Mouse (Mus musculus) activated CD4-positive, CD25-positive, alpha-beta regulatory T cell, adult 4 months (primary cell): ENCODE measurements around the gene Alg14. TPM values are rescaled to one million over a fixed set of nuclear protein-coding genes. Genes with fewer than 3 reads are reported as not detected.

Experiments used
- ATAC-seq: one replicate; pipeline ENCODE4 v1.8.0; 2017
- polyA plus RNA-seq, 2 experiments: library from polyadenylated mRNA; unstranded; fragments of 100-300 nt; shearing (Covaris generic); gene quantifications; one replicate each; pipeline ENCODE4 v1.2.1; 2017

Alg14 gene
- polyA plus RNA-seq, 2 experiments from 2014 or later = 13.7 to 21.5 TPM

DNA sequence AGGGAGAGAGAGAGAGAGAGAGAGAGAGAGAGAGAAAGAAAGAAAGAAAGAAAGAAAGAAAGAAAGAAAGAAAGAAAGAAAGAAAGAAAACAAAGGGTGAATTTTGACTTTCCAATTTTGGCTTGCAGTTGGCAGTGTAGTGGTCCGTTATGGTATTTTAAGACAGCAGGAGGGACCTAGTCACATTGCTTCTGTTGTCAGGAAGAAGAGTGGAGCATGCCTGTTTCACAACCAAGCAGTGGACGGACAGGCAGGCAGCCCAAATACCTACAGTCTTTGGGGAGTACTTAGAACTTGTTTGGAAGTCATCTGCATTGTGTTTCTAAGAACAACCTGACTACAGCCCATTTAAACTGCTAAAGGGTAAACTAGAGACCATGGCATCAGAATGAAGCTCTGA, 47.1 kb downstream of the Alg14 start:
- ATAC-seq = no peak

DNA sequence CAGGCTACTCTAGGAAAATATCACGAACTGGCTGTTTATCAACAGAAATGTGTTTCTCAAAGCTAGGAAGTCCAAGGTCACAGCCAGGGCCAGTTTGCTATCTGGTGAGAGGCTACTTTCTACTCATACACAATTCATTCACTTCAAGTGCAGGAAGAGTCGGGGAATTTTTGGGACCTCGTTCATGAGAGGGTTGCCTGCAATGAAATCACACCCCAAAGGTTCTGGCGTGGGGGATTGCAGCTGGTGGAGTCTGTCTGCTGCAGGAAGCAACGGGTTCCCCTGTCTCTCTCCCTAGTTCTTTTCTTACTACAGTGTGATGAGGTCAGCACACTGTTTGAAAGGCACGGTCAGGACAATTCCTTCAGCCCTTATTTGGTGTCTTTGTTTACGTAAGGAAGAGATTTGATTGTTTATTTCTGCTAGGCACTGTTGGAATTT, 48.8 kb downstream of the Alg14 start:
- no peak for ATAC-seq

DNA sequence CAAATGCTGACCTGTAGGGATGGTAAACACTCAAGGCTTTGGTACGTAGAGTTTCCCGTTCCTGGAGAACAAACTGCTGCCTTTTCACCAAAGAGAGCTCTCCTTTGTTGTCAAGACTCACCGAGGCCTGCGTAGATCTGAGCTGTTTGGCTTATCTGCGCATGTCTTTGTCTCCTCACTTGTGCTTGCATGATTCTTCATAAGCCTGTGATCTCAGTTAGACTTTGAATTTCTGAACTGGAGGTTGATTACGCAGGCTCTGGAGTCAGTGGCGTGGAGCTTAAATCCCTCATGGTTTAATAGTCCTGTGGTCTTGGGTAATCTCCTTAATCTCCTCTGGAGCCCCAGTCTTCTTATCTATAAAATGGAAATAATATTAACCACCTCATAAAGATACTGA, 51.7 kb downstream of the Alg14 start:
- no peak for ATAC-seq

DNA sequence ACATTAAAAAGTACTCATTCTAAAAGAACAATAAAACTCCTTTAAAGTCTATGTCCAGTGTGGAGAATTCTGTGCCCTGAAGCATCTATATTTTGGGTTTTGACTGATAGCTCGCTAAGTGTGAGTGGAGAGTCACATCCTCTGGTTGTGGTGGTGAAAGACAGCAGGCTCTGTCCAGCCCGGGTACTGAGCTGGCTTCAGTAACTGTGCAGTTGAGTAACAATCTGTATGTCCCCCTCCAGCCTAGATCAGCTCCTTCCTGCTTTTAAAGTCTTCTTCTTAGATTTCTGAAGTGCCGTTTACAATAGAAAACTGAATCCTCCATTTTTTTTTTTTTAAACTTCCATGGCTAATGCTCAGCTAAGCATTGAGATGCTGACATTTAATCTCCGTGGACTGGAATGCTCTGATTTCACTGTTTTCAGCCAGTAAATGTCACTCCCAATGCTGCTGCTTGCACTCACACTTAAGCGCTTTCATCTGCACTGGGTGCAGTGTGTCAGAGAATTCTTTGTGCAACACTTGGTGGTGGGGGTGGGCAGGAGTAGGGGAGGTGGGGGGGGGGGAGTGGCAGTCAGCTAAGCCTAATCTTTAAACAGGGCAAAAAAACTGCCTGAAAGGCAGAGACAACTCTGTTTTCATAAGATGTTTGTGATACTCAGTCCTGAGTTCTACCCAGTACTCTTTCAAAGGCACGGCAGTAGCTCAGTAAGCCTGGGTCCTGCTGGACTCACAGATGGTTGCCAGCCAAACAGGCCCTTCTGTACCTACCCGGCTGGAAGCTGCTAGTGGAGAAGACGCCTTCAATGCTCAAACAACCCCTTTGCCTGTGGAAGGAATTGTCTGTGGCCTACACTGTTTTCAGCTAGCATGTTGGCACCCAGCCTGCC, 52.7 kb downstream of the Alg14 start:
- ATAC-seq = no peak

DNA sequence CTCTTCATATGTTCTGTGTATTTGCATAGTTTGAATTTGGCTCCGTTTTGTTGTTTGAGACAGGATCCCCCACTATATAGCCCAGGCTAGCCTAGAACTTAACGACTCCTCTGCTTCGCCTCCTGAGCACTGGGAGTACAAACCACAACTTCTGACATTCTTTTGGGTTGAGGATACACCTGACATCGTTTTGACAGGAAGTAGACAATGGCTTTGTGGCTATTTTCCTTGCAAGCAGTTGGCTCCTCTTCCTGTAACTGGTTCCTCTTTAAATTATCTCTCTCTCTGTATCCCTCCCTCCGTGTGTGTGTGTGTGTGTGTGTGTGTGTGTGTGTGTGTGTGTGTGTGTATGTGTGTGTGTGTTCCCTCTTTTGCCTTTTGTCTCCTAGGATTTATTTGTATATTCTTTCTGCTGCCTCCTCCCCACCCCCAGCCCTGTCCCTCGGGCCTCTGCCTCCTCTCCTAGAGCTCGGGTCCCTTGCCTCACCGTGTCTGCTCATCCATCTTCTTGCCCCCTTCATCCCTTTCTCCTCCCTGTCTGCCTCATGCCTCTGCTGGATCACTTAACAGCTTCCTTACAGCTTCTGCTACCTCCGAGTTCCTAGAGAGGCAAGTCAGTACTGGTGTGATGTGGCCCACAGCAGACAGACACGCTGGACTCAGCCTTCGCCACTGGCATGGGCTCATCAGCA, 53.5 kb downstream of the Alg14 start:
- peak; percentile 54 for ATAC-seq

DNA sequence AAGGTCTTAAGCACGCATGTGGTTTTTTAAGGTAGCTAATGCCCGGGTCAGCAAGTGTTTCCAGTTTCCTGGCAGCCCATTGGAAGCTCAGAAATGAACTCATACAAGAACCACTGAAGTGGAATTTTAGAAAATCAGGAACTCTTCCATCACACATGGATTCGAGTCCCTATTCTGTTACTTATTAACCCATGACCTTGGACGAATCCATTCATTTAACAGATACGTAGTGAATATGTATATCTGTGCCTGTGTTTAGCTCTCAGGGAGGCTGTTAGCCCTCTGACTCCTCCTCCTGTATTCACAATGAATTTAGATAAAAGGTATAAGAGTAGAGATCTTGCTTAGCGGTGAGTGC, 54.0 kb downstream of the Alg14 start:
- ATAC-seq = no peak

DNA sequence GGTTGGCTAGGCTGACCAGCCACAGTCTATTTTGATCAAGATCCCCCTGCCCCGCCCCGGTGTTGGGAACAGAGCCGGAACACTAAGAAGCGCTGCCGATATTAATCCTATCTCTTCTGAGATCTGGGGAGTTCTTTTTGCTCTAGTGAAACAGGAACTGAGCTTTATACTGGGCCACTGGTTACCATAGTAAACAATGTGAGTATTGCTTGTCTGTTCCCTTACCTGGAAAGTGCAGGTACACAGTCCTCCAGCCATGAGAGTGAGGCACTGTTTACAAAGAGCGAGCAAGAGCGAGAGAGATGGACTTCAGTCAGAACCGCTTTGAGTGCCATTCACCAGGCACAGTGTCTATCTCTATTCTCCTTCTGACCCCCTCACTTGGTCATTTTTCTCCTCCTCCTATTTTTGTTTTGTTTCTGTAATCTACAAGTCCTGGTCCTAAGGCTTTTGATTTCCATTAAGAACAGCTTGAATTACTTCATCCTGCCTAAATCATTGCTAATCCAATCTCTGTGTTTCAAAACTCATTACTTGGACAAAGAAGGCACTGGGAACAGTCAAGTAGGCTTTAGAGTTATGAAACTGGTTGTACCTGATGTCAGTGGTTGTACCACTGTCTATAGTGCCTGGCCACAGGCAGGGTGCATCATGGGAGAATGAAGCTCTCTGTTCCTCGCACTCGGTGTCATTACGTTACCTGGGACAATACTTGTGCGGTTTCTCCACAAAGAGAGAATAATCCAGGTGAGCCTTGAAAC, 55.1 kb downstream of the Alg14 start:
- no peak for ATAC-seq

DNA sequence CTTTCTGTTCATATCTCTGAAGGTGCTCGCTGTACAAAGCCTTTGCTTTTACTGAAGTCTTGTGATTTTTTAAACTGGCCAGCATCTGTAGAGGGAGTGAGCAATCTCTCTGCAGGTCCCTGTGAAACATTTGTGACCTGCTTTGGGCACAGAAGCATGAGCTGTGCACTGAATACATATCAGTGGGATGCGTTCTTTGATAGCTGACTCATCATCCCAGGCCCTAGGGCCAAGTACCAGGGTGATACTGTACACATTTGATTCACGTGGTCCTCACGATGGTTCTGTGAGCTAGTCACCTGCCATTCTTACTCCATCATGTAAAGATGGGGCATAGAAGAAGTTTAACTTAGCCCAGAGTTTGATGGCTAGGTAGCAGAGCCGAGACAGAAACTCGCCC, 57.2 kb downstream of the Alg14 start:
- ATAC-seq = no peak

DNA sequence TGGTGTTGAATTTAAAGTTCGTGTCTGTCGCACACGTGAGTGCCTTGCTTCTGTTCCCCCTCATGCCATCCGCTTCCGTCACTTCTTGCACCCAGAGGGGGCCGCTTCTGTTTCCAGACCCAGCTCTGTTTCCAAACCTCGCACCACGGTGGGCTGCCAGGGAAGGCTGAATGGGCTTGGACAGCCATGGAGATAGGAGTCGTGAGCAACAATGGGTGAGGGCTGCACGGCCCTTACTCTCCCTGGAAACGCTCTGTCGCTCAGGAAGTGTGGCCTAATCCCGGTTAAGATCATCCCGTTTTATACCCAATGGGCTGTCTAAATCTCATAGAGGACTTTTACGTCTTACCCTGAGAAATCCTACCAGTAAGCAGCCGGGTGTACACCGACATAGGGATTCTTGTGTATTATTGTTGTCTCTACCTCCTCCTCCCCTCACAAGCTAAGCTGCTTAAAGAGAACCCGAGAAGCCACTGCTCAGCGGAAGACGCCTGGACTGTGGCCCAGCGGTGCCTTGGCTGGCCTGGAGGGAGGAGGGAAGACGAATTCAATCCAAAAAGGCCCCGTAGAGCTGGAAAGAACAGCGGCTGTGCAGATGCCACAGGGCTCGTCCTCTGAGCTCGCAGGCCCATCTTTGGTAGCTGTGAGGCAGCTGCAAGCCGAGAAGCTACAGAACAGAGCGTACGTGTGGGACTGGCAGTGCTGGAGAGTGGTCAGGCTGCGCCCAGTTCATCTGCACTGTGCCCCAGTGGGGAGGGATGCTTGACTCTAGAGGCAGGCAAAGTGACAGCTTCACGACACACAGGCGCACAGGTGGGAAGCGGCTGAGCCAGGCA, 58.0 kb downstream of the Alg14 start:
- no peak for ATAC-seq

DNA sequence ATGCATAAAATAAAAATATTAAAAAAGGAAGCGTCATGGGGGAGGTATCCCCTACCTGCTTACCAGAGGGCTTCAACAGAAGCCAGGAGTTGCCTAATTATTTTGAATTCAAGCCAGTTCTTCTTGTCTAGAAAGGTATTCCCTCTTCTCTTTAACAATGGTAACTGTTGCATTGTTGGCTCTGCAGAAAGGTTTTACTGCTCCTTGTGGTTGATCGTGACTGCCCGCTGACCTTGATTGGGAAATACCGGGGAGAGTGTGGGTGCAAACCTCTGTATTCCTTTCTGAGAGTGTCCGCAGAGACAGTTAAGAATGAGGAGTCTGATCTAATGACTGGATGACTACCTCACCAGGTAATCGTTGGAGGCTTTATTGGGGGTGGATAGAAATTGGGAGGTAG, 59.7 kb downstream of the Alg14 start:
- no peak for ATAC-seq

DNA sequence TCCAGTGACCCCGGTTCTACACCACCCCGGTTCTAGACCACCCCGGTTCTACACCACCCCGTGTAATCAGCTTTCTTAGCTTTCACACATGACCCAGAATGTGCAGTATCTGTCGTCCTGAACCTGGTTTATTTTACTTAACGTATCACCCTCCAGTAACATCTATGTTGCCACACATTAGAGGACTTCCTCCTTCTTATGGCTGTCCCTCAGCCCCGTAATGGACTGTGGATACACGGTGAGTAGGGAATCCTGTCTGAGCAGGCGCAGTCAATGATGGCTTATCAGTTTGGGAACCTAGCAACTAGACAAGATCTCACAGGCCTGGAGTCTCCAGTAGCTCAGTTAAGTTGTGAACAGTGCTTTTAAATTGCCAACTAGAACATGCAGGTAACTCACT, 62.7 kb downstream of the Alg14 start:
- no peak for ATAC-seq

DNA sequence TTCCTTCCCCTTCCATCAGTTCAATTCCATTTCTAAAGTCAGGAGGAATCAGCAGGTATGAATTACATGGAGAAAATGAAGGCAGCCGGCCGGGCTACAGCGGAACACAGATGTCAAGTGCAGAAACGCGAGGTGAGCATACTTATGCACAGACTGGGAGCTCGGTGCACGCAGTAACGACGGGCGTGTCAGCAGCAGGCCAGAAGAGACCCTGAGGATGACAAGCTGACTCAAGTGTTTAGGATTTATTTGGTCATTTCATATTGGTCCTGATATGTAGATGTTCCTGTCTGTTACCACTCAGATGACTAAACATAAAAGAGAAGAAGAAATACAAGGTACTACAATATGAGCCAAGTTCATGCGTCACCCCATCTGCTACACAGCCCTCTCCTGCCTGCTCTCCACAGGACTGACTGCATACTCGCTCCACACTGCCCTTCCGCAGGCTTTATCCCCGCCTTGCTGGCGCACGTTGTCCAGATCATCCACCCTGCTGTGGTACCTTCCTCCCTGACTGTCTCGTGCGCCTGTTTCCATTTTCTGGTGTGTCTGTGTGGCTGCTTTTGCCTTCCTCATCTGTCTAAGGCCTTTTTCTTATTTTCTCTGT, 63.4 kb downstream of the Alg14 start:
- no peak for ATAC-seq

DNA sequence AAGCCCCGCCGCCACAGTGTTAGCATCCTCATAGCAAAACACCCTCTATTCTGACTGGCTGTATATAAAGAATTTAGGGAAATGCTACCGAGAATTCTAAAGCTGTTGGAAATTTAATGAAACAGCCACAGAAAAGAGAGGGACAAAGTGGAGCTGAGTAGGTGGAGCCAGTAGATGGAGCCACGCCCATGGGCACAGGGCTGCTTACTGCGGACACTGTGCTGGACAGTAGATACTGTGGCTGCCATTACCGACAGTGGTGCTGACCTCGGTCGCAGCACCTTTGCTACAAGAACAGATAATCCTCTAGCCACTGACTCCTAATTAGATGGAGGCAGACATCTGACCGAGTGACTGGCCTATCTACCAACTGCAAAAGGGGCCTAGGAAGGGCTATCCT, 64.0 kb downstream of the Alg14 start:
- ATAC-seq = no peak

DNA sequence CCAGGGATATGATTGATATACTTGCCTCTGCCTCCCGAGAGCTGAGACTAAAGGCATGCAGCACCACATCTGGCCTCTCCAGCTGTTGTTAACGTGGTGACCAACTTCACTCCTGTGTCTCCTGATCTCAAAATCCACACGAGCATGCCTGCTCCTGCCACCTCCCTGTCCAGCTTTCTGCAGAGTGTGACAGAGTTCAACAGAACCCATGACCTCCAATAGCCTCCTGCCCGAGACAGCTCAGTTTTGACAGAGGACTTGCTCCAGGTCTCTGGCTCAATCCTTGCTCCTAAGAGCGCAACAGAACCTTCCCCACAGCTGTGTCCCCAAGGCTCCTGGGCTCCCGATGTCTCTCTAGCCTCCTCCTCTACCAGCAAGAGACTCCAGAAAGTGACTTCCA, 64.5 kb downstream of the Alg14 start:
- no peak for ATAC-seq

DNA sequence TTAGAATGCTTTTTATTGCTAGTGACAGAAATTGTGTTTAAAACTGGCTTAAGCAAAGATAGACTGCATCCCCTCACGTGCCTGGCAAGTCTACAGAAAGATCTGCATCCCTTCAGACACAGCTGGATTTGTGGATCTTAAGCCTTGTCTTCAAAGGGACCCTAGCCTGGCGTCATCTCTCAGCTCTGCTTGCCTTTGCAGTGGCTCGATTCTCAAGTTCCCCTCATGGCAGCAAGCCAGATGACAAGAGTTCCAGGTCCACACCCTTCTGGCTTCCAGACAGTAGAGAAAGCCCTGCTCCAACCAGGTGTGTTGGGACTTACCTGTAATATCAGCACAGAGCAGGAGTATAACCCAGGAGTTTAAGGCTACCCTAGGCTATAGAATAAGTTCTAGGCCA, 65.5 kb downstream of the Alg14 start:
- no peak for ATAC-seq

DNA sequence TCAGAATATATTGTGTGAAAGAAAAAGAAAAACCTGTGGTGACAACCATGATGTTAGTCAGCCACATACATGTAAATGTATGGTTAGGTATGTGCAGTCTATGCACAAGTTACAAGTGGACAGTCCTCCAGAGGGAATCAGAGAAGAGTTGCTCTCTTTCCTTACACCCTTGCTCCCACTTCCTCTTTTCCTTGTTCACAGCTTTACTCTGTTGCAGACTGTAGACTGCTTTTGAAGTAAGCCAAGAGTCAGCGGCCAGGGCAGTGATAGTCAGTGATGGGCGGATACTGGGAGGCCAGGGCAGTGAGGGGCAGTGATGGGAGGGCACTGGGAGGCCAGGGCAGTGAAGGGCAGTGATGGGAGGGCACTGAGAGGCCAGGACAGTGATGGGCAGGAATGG, 66.7 kb downstream of the Alg14 start:
- ATAC-seq = no peak

DNA sequence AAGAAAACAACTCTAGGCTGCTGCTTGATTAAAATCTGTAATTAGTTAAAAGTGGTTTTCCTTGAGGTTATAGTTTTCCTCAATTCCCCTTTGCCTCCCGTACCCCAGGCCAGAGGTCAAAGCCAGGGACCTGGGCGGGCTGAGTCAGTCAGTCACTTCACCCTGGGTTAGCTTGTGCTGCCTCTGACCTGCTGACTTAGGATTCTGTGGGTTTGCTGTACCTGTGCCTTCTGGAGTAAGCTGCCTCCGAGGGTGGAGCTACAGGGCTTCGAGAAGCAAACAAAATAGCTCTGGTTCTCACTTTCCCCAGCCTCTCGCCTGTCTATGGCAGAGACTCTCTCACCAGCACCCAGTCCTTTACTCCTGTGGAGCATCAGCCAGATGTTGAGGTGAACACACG, 67.3 kb downstream of the Alg14 start:
- no peak for ATAC-seq

DNA sequence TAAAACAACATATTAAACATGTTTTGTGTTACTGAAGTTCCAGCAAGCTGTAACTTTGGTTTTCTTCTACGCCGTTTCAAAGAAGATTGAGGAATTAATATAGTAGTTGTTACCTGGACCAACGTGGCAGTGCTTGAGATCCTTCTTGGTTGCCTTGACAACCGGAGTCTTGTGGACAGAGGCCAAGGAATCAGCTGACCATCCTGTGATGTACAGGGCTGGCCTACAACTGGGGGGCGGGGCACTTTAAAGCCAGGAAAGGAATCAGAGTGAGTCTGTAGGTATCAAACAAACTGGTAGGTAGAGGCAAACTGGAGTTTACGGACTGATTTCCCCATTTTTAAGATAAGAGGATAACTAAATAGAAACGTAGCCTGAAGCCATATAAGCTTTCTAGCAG, 67.7 kb downstream of the Alg14 start:
- no peak for ATAC-seq

DNA sequence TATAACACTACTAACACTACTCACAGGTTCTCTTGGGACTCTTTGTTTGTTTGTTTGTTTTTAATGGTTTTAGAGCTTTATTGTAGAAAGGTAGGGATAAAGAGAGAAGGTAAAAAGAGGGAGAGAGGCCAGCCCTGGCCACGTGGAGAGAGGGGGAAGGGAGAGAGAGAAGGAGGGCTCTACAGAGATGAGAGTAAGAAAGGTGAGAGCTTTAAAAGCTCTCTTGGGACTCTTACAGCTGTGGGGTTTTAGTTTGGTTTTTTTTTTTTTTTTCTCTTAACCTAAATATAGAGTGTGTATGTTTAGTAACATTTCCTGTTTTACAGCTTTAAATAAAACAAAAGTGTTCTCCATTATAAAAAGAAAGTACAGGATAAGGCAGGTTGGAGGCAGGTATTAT, 70.4 kb downstream of the Alg14 start:
- ATAC-seq = no peak

DNA sequence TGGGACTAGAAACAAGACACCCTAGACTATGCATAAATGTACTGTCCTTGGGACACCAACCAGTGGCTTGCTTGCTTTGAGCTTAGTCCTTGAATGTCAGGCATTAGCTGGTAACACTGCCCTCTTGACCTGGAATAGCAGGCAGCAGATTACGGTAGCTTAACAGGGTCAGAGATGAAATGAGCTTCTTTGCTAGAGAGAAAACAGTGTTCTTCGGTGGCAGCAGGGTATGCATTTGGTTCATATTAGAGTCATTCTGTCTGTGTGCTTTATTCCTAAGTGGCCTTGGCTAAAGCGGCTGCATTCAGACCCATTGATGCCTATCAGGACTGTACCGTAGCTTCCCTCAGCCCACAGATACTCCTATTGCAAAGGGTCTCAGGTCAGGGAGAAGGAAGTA, 72.8 kb downstream of the Alg14 start:
- no peak for ATAC-seq

DNA sequence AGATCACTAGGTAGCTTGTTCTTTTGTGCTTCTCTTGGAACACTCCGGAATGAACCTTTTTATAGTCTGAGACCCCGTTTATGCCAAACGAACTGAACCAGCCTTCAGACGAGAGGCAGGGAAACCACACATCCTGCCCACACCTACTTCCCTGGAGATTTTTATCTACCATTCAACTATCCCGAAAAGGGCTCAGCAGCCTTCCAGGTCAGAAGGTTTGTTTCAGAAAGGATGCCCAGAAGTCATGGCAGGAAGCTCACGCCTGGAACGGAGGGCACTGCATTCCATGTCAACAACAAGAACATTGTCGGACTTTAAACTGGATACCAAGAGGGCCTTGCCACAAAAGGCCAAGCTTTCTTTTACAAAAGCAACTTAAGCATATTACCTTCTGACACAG, 73.6 kb downstream of the Alg14 start:
- ATAC-seq = no peak

DNA sequence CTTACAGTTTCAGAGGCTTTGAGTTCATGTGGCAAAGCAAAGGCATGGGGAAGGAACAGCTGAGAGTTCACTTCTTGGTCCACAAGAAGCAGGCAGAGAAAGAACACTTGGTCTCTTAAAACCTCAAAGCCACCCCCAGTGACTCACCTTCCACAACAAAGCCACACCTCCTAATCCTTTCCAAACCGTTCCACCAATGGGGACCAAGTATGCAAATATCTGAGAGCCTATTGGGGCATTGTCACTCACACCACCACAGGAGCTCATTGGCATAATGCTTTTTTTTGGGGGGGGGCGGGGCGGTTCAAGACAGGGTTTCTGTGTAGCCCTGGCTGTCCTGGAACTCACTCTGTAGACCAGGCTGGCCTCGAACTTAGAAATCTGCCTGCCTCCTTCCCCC, 77.0 kb downstream of the Alg14 start:
- ATAC-seq = no peak
